Mouse (Mus musculus): ENCODE measurements around the gene Rnf185. TPM values are rescaled to one million over a fixed set of nuclear protein-coding genes. Genes with fewer than 3 reads are reported as not detected.
A peak's percentile ranks its signal among the peaks of the same experiment; 100 is the strongest.

The Rnf185 gene
- polyA plus RNA-seq, 1 experiment from 2014 or later = 31.3 TPM

- no peak for ATAC-seq (ENCODE audit: insufficient number of reproducible peaks, insufficient read depth, low FRiP score, low read depth)
- H3K9me3 ChIP-seq (ENCODE audit: control insufficient read depth, low read length) = no peaks in the 10 kb centered on the region
- no peak overlapping the region for H3K4me3 ChIP-seq (ENCODE audit: control insufficient read depth in 1 of 2, insufficient read depth in 1 of 2, low read depth in 1 of 2, low read length in 2 of 2)
- no peaks in the 10 kb centered on the region for H3K27me3 ChIP-seq (ENCODE audit: control insufficient read depth, insufficient read depth, low read length)
- no peak overlapping the region for H3K27ac ChIP-seq (replicated peaks in 1 of 2; ENCODE audit: control insufficient read depth in 1 of 2, insufficient read depth in 1 of 2, low read depth in 2 of 2, low read length in 2 of 2)
- 79% methylated on average over 1 of the region's 1 CpGs for WGBS
- H3K36me3 ChIP-seq (ENCODE audit: control insufficient read depth, insufficient read depth, low read length) = no peaks in the 10 kb centered on the region
- H3K4me2 ChIP-seq (ENCODE audit: low read length) = no peak overlapping the region
- no peaks in the 10 kb centered on the region for H3K4me1 ChIP-seq (ENCODE audit: control insufficient read depth in 2 of 2, insufficient read depth in 2 of 2, low read length in 2 of 2)
- no peak overlapping the region for H3K9ac ChIP-seq (ENCODE audit: low read length)
Measured at GRCm38 (mm10) chr11:3462846-3463245, 10.7 kb upstream of the Rnf185 start.

GRCm38 (mm10) chr11:3459105-3459468 is 6.9 kb upstream of the Rnf185 start:
- no peak overlapping the region for H3K4me3 ChIP-seq (ENCODE audit: control insufficient read depth in 1 of 2, insufficient read depth in 1 of 2, low read depth in 1 of 2, low read length in 2 of 2)
- no peaks in the 10 kb centered on the region for H3K27me3 ChIP-seq (ENCODE audit: control insufficient read depth, insufficient read depth, low read length)
- H3K9me3 ChIP-seq (ENCODE audit: control insufficient read depth, low read length) = no peaks in the 10 kb centered on the region
- no peaks in the 10 kb centered on the region for H3K4me1 ChIP-seq (ENCODE audit: control insufficient read depth in 2 of 2, insufficient read depth in 2 of 2, low read length in 2 of 2)
- H3K27ac ChIP-seq (replicated peaks in 1 of 2; ENCODE audit: control insufficient read depth in 1 of 2, insufficient read depth in 1 of 2, low read depth in 2 of 2, low read length in 2 of 2) = no peak overlapping the region
- 73% methylated on average over 2 of the region's 2 CpGs for whole genome bisulfite sequencing
- no peak for ATAC-seq (ENCODE audit: insufficient number of reproducible peaks, insufficient read depth, low FRiP score, low read depth)
- no peak overlapping the region for H3K4me2 ChIP-seq (ENCODE audit: low read length)
- peaks cover 14% of the 10 kb centered on the region for H3K36me3 ChIP-seq (ENCODE audit: control insufficient read depth, insufficient read depth, low read length)
- no peak overlapping the region for H3K9ac ChIP-seq (ENCODE audit: low read length)

- 84% methylated on average over 13 of the region's 13 CpGs for WGBS
Measured at GRCm38 (mm10) chr11:3458428-3459104, 6.4 kb upstream of the Rnf185 start.

DNA sequence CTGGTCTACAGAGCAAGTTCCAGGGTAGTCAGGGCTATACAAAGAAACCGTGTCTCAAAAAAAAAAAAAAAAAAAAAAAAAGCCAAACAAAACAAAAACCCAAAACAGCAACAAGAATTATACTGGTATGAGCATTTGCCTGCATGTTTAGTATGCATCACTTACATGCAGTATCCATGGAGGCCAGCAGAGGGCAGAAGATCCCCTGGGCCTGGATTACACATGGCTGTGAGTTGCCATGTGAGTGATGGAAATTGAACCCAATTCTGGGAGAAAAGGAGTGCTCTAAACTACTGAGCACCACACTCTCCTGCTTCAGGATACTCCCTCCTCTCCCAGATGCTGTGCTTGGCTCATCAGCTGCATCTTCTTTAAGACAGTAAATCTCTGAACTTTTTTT is 4.2 kb upstream of the Rnf185 start:
- ATAC-seq (ENCODE audit: insufficient number of reproducible peaks, insufficient read depth, low FRiP score, low read depth) = no peak
- H3K4me2 ChIP-seq (ENCODE audit: low read length) = no peak overlapping the region
- no peaks in the 10 kb centered on the region for H3K9me3 ChIP-seq (ENCODE audit: control insufficient read depth, low read length)
- WGBS = 50% methylated on average over 1 of the region's 1 CpGs
- H3K36me3 ChIP-seq (ENCODE audit: control insufficient read depth, insufficient read depth, low read length) = peaks cover 14% of the 10 kb centered on the region
- no peak overlapping the region for H3K9ac ChIP-seq (ENCODE audit: low read length)
- no peak overlapping the region for H3K27ac ChIP-seq (replicated peaks in 1 of 2; ENCODE audit: control insufficient read depth in 1 of 2, insufficient read depth in 1 of 2, low read depth in 2 of 2, low read length in 2 of 2)
- no peak overlapping the region for H3K4me3 ChIP-seq (ENCODE audit: control insufficient read depth in 1 of 2, insufficient read depth in 1 of 2, low read depth in 1 of 2, low read length in 2 of 2)
- peaks cover 3 to 9% of the 10 kb centered on the region in 2 experiments; a peak in 3 of 4 replicates for H3K4me1 ChIP-seq (ENCODE audit: control insufficient read depth in 2 of 2, insufficient read depth in 2 of 2, low read length in 2 of 2)
- no peaks in the 10 kb centered on the region for H3K27me3 ChIP-seq (ENCODE audit: control insufficient read depth, insufficient read depth, low read length)

More at GRCm38 (mm10) chr11:3458428-3459104, 6.4 kb upstream of the Rnf185 start:
- no peaks in the 10 kb centered on the region for H3K27me3 ChIP-seq (ENCODE audit: control insufficient read depth, insufficient read depth, low read length)
- no peak overlapping the region for H3K9ac ChIP-seq (ENCODE audit: low read length)
- no peak overlapping the region for H3K27ac ChIP-seq (replicated peaks in 1 of 2; ENCODE audit: control insufficient read depth in 1 of 2, insufficient read depth in 1 of 2, low read depth in 2 of 2, low read length in 2 of 2)
- H3K4me1 ChIP-seq (ENCODE audit: control insufficient read depth in 2 of 2, insufficient read depth in 2 of 2, low read length in 2 of 2) = no peaks in the 10 kb centered on the region
- H3K36me3 ChIP-seq (ENCODE audit: control insufficient read depth, insufficient read depth, low read length) = peaks cover 14% of the 10 kb centered on the region
- no peak overlapping the region for H3K4me2 ChIP-seq (ENCODE audit: low read length)
- H3K4me3 ChIP-seq (ENCODE audit: control insufficient read depth in 1 of 2, insufficient read depth in 1 of 2, low read depth in 1 of 2, low read length in 2 of 2) = no peak overlapping the region
- H3K9me3 ChIP-seq (ENCODE audit: control insufficient read depth, low read length) = no peaks in the 10 kb centered on the region
- no peak for ATAC-seq (ENCODE audit: insufficient number of reproducible peaks, insufficient read depth, low FRiP score, low read depth)

DNA sequence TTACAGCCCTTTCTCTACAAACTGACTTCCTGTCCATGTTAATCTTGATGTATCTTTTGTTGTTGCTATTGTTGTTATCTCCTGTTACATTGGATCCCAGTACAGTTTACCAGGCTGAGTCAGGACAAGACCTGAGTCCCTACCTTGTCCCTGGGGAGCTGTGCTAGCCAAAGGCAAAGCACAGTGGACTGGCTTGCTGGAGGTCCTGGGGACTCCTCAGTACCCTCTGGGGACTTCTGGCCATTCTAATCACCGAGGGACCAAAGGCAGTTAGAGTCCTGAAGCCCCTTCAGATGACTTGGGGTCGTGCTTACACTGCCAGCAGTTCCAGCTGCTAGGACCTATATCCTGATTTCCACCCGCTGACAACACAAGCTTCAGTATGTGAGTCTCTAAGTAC is 2.3 kb upstream of the Rnf185 start:
- 91% methylated on average over 3 of the region's 3 CpGs for WGBS
- Histone ChIP-seq H3K27ac (replicated peaks in 1 of 2; ENCODE audit: control insufficient read depth in 1 of 2, insufficient read depth in 1 of 2, low read depth in 2 of 2, low read length in 2 of 2) (no peak overlapping the region), H3K9me3 (ENCODE audit: control insufficient read depth, low read length) (no peaks in the 10 kb centered on the region), H3K4me3 (ENCODE audit: control insufficient read depth in 1 of 2, insufficient read depth in 1 of 2, low read depth in 1 of 2, low read length in 2 of 2) (no peak overlapping the region), H3K27me3 (ENCODE audit: control insufficient read depth, insufficient read depth, low read length) (no peaks in the 10 kb centered on the region), H3K4me1 (ENCODE audit: control insufficient read depth in 2 of 2, insufficient read depth in 2 of 2, low read length in 2 of 2) (peaks cover 3 to 13% of the 10 kb centered on the region in 2 experiments), H3K9ac (ENCODE audit: low read length) (no peak overlapping the region), H3K36me3 (ENCODE audit: control insufficient read depth, insufficient read depth, low read length) (peaks cover 14% of the 10 kb centered on the region), H3K4me2 (ENCODE audit: low read length) (no peak overlapping the region)
- no peak for ATAC-seq (ENCODE audit: insufficient number of reproducible peaks, insufficient read depth, low FRiP score, low read depth)

DNA sequence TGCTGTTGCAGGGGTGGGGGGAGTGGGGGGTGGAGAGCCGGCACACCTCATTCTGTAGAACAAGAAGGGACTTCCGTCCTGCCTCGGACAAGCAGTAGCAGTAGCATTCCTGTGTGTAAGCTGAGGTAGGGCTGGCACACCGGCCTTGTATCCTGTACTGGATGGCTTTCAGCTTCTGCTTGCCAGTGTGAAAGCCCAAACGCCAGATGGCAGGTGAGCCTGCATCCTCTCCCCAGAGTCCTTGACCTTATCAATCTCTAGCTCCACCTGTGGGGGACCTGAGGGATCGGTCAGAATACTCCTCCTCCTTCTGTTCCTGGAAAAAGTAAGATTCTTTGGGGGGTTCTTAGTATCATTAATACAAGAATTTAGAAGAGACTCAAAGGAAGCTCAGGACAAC is 1.3 kb upstream of the Rnf185 start:
- Histone ChIP-seq H3K27ac (replicated peaks in 1 of 2; ENCODE audit: control insufficient read depth in 1 of 2, insufficient read depth in 1 of 2, low read depth in 2 of 2, low read length in 2 of 2) (no peak overlapping the region), H3K36me3 (ENCODE audit: control insufficient read depth, insufficient read depth, low read length) (peaks cover 14% of the 10 kb centered on the region), H3K9ac (ENCODE audit: low read length) (no peak overlapping the region), H3K27me3 (ENCODE audit: control insufficient read depth, insufficient read depth, low read length) (no peaks in the 10 kb centered on the region), H3K4me3 (ENCODE audit: control insufficient read depth in 1 of 2, insufficient read depth in 1 of 2, low read depth in 1 of 2, low read length in 2 of 2) (peak overlapping the region in 1 of 2 experiments; percentile 68; a peak in 1 of 4 replicates), H3K4me2 (ENCODE audit: low read length) (peak overlapping the region; percentile 65), H3K9me3 (ENCODE audit: control insufficient read depth, low read length) (no peaks in the 10 kb centered on the region), H3K4me1 (ENCODE audit: control insufficient read depth in 2 of 2, insufficient read depth in 2 of 2, low read length in 2 of 2) (peaks cover 3 to 13% of the 10 kb centered on the region in 2 experiments)
- WGBS = 62% methylated on average over 6 of the region's 6 CpGs
- ATAC-seq (ENCODE audit: insufficient number of reproducible peaks, insufficient read depth, low FRiP score, low read depth) = no peak

DNA sequence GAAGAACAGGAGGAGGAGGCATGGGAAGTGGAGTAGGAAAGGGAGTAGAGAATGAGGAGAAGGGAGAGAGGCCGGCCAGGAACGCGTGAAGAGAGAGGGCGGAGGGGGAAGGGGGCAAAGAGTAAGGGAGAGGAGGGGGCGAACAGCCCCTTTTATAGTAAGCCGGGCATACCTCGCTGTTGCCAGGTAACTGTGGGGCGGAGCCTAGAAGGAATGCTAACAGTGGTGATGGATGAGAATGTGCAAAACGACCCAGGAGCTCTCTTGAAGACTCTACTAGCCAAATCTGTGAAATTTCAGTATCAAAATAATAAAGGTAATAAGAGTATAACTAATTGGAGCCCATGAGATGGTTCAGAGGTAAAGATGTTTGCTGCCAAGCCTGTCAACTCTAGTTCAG is 606 bp upstream of the Rnf185 start:
- Histone ChIP-seq H3K27me3 (ENCODE audit: control insufficient read depth, insufficient read depth, low read length) (no peaks in the 10 kb centered on the region), H3K27ac (replicated peaks in 1 of 2; ENCODE audit: control insufficient read depth in 1 of 2, insufficient read depth in 1 of 2, low read depth in 2 of 2, low read length in 2 of 2) (peak overlapping the region; percentile 88 to 97), H3K4me2 (ENCODE audit: low read length) (peak overlapping the region; percentile 65), H3K9ac (ENCODE audit: low read length) (peak overlapping the region; percentile 84), H3K4me3 (ENCODE audit: control insufficient read depth in 1 of 2, insufficient read depth in 1 of 2, low read depth in 1 of 2, low read length in 2 of 2) (peak overlapping the region; percentile 68 to 93), H3K36me3 (ENCODE audit: control insufficient read depth, insufficient read depth, low read length) (peaks cover 14% of the 10 kb centered on the region), H3K4me1 (ENCODE audit: control insufficient read depth in 2 of 2, insufficient read depth in 2 of 2, low read length in 2 of 2) (peaks cover 3 to 13% of the 10 kb centered on the region in 2 experiments), H3K9me3 (ENCODE audit: control insufficient read depth, low read length) (no peaks in the 10 kb centered on the region)
- WGBS = 2% methylated on average over 9 of the region's 9 CpGs
- 0 out of 2 replicates have a peak, but pooled peaks have one; percentile 19 for ATAC-seq (ENCODE audit: insufficient number of reproducible peaks, insufficient read depth, low FRiP score, low read depth)

DNA sequence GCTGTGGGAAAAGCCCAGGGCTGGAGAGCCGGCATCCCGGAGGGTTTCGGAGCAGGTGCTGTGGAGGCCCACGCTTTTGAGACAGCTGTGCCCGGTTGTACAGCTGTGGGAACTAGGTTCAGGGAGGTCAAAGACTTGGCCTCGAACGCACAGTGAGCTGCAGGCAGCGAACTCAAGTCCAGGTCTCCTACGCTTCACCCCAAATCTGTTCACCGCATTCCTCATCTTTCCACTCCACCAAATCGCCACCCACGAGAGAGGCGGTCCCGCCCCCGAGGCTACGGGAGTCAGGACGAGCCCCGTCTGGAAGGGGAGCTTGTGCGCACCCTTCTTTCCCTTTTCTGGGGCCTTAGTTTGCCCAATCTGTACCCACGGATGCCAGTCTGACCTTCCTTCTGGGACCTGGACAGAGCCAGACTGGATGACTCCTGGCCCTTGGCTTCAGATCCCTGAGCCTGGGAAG is 431 bp downstream of the Rnf185 start:
- no peaks in the 10 kb centered on the region for H3K9me3 ChIP-seq (ENCODE audit: control insufficient read depth, low read length)
- H3K9ac ChIP-seq (ENCODE audit: low read length) = peak overlapping the region; percentile 84
- peaks cover 14% of the 10 kb centered on the region for H3K36me3 ChIP-seq (ENCODE audit: control insufficient read depth, insufficient read depth, low read length)
- H3K4me3 ChIP-seq (ENCODE audit: control insufficient read depth in 1 of 2, insufficient read depth in 1 of 2, low read depth in 1 of 2, low read length in 2 of 2) = peak overlapping the region; percentile 68 to 93
- peaks cover 3 to 13% of the 10 kb centered on the region in 2 experiments for H3K4me1 ChIP-seq (ENCODE audit: control insufficient read depth in 2 of 2, insufficient read depth in 2 of 2, low read length in 2 of 2)
- WGBS = under 1% methylated on average over 19 of the region's 20 CpGs
- ATAC-seq (ENCODE audit: insufficient number of reproducible peaks, insufficient read depth, low FRiP score, low read depth) = peak; percentile 28
- peak overlapping the region; percentile 65 for H3K4me2 ChIP-seq (ENCODE audit: low read length)
- H3K27me3 ChIP-seq (ENCODE audit: control insufficient read depth, insufficient read depth, low read length) = no peaks in the 10 kb centered on the region
- H3K27ac ChIP-seq (replicated peaks in 1 of 2; ENCODE audit: control insufficient read depth in 1 of 2, insufficient read depth in 1 of 2, low read depth in 2 of 2, low read length in 2 of 2) = peak overlapping the region; percentile 88 to 91
